Mouse (Mus musculus): Measurements from ENCODE around the gene Crybb2.
A peak's percentile ranks its signal among the peaks of the same experiment; 100 is the strongest.

Gene Crybb2

DNA sequence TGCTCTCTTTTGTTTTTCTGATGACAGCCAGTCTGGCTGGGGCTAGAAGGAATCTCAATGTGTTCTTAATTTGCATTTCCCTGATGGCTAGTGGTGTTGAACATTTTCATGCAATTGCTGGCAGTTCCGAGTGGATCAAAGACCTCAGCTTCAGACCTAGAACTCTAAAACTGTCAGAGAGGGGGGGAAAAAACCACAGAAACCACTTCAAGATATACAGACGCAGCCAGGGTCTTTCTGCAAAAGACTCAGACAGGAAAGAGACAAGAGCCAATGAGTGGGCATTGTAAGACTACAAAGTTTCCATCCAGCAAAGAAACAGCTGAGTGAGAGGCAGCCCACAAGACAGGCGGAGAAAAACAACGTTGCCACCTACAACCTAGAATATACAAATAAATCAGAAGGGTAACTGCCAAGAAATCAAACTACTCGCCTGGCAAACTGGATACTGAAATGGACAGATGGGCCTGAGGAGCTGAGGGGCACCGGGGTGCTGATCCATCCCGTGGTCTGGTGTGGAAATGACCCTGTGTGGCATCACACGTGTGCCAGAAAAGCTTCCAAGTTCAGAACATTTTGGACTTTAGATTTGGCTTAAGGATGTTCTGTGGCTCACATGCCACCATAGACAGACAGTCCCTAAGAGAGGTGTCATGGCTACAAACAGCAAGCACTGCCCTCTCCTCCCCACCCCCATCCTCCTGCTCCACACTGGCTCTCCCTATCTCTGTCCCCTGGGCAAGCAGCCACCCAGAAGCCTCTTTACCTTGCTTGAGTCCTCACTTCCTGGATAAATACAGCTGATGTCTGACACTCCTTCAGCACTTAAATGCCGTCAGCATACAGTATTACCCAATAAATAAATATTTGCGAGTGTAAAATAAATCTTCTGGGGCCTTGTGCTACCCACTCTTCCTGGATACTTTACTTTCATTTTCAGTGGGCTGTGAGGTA is 34.5 kb downstream of the Crybb2 start:
- no peak for DNase-seq (ENCODE audit: low spot score in 2 of 2)

DNA sequence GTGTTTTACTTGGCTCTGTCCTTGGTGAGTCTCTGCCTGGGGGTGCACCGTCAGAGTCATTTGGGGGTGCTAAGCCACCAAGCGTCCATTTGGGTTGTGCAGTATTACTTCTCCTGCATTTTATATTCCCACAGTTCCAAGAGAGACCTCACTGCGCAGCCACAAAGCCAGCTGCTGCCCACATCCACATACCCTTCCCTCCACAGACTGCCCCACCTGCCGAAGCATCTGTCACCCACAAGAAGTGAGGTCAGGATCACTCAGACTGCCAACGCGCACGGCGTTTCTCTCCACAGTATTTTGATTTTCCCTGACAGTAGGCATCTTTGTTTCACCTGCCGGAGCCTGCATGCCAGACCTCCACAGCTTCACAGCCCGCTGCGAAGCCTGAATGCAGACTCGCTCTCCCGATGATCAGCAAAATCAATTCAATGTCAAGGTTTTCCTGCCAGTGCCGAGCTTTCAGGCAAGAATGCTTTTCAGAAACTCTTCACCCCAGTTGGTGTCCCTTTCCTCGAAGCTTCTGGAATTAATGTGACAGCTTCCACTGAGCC is 38.6 kb downstream of the Crybb2 start:
- no peak for DNase-seq (ENCODE audit: low spot score in 2 of 2)

DNA sequence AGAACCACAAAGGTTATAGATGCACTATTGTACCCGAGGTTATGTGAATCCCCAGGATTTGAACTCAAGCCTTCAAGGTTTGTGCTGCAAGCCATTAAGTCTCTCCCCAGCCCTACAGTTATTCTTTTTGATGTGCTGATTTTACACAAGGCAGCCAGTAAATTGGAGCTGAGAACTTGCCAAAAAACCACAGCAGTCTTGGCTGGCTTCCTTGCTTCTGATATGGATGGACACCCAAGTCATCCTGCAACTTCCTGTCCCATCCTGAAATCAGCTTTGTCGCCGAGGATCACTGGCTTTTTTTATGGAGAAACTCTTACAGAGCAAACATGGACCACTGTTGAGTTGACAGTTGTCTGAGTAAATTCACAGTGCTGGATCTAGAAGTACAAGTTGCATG is 39.8 kb downstream of the Crybb2 start:
- DNase-seq (ENCODE audit: low spot score in 2 of 2) = no peak

DNA sequence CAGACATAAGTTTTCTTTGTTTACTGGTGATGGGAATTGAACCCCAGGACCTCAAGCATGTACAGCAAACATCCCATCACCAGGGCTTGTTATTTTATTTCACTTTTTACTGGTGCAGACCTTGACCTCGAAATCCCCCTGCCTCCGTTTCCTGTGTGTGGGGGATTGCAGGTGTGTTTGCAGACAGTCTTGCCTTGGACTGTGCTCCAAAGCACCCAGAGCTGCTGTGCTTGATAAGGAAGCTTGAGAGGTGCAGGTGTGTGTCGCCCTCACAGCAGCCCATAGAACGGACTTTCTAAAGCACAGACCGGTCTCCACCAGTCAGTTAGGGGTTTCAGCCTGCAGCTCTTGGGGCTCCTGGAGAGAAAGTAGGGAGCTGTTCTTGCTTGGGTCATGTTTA is 43.2 kb downstream of the Crybb2 start:
- no peak for DNase-seq (ENCODE audit: low spot score in 2 of 2)

GRCm38 (mm10) chr5:113024154-113024764 is 45.7 kb downstream of the Crybb2 start:
- DNase-seq (ENCODE audit: low spot score in 2 of 2) = no peak

GRCm38 (mm10) chr5:113018190-113018589 is 51.7 kb downstream of the Crybb2 start:
- peak in 1 of 2 experiments; percentile 61 for DNase-seq (ENCODE audit: low spot score in 2 of 2)

DNA sequence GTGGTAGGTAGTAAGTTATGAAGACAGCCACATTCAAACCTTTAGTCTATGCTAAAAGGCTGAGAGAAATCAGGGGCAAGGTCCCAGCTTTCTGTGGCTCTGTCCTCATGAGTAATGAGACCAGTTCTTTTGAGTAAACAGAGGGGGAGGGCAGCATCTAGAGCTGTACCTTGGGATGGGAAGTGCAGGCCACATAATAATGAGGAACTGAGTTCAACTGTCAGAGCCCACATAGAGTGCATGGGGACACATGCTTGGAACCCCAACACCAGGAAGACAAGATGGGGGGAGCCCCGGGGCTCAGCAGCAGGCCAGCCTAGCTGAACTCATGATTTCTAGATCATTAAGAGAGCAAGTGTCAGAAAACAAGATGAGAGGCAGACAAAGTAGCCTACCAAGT is 52.9 kb downstream of the Crybb2 start:
- DNase-seq (ENCODE audit: low spot score in 2 of 2) = no peak

DNA sequence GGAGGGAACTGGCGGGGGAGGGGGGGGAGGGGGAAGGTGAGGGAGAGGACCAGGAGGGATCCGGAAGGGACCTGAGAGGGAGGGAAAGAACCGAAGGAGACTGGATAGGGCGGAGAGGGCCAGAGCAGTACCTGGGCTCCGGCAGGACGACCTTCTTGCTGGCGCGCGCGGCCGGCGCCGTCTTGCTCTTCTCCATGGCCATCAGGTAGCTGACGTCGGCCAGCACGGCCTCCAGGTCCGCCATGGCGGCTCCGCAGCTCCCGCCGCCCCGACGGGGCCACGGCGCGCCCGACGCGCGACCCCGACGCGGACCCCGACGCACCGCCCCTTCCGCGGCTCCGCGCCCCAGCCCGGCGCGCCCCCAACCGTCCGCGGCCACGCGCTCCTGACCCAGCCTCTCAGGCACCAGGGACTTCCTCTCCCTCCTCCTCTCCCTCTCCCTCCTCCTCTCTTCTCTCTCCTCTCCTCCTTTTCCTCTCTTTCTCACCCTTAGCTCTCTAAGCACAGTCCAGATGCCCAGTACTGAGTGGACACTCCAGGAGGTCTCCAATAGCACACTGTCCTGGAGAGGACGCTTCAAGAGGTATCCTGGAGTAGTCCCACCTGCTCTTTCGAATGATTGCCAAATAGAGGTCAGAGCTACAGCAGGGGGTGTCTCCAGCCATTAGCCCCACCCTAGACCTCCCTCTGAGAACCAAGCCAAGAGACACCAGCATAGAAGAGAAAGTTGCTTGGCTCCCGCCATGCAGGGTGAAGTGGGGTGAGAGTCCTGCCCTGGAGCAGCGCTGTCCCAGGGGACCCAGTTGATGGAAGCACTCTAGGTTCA is 54.5 kb downstream of the Crybb2 start, which contains the start of gene Grk3:
Grk3 (minus strand) TSS at position 556 of the 826 bp plus-strand sequence.
- peak in 1 of 2 experiments; percentile 67 for DNase-seq (ENCODE audit: low spot score in 2 of 2)

DNA sequence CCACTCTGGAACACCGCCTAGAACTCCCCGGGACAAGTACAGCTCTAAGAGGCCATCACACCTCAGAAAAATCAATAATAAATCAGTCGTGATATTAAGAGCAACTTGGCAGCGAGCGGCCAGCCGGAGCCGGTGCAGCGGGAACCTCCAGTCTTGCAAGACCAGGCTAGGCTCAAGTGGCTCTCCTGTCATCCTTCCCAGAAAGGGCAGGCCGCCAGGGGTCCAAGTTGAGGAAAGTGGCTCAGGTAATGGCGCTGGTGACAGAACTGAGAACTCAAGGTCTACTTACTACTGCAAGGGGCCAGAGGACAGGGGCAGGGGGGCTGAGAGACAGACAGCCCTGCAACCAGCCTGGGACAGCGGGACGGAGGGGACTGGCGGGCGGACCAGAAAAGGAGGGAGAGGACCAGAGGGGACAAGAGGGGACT is 55.1 kb downstream of the Crybb2 start:
- DNase-seq (ENCODE audit: low spot score in 2 of 2) = no peak

GRCm38 (mm10) chr5:113014111-113014807 is 55.7 kb downstream of the Crybb2 start:
- no peak for DNase-seq (ENCODE audit: low spot score in 2 of 2)

GRCm38 (mm10) chr5:113011926-113012325 is 58.0 kb downstream of the Crybb2 start:
- DNase-seq (ENCODE audit: low spot score in 2 of 2) = no peak

- no peak for DNase-seq (ENCODE audit: low spot score in 2 of 2)
Measured at GRCm38 (mm10) chr5:113009183-113009820, 60.6 kb downstream of the Crybb2 start.

DNA sequence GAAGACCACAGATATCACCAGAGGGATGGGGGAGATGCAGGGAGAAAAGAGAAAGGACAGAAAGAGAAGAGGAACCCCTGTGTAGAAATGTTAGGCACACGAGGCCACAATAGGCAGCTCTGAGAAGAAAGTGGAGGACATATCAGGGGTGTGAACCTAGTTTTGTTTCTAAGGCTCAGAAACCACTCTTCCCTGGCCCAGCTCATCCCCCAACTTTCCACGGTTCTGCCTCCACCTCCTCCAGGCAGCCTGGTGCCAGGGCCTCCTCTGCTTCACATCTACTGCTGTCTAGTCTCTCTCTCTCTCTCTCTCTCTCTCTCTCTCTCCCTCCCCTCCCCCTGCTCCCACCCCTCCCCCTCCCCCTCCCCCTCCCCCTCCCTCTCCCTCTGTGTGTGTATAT is 61.4 kb downstream of the Crybb2 start:
- DNase-seq (ENCODE audit: low spot score in 2 of 2) = no peak
